Mouse (Mus musculus) retina, postnatal 1 day (tissue): ENCODE measurements around the gene Syk.

Experiments
- DNase-seq: peaks from one replicate; pipeline ENCODE4 v3.0.0-alpha.2; 2012

The Syk gene

DNA sequence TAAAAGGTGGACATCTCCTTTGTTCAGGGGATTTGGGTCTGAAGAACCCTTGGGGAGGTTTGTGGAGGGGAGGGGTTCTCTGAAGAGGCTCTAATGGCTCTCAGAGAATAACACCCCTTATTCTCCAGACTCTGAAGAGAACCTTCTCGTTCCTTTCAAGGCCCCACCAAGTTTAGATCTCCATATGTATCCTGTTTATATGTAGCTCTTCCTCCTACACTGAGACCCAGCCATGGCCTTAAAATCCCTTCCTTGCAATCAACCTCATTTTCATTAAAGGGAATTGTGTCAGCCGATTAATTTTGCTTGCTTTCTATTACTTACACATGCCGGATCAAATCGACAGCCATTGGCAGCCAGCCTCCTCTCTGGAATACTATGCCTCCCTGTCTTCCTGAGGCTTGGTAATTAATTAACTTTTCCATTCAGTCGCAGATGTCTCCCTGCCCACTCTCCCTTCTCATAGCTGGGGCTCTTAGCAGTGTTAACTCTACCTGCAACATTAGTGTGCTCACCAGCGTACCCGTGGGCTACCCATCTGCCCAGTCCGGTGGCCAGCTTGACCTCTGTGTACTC lies 13.7 kb upstream of the Syk start:
- DNase-seq = peak; percentile 17

DNA sequence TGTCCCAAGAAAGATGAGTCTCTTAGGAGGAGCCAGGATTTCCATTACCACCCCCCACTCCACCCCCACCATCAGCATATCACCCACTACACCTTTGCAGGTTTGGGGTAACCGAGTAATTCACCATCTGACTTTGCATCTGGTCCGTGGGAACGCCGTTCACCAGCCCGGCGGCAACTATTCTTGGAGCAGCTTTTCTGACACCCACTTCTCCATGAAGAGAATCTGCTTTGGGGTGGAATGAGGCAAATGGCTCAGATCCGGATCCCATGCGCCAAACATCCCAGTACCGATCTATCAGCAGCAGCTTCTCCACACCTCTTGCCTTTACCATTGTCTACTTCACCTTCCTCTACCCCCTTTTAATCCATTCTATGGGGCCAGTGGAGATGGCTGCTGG lies 12.7 kb upstream of the Syk start:
- no peak for DNase-seq

DNA sequence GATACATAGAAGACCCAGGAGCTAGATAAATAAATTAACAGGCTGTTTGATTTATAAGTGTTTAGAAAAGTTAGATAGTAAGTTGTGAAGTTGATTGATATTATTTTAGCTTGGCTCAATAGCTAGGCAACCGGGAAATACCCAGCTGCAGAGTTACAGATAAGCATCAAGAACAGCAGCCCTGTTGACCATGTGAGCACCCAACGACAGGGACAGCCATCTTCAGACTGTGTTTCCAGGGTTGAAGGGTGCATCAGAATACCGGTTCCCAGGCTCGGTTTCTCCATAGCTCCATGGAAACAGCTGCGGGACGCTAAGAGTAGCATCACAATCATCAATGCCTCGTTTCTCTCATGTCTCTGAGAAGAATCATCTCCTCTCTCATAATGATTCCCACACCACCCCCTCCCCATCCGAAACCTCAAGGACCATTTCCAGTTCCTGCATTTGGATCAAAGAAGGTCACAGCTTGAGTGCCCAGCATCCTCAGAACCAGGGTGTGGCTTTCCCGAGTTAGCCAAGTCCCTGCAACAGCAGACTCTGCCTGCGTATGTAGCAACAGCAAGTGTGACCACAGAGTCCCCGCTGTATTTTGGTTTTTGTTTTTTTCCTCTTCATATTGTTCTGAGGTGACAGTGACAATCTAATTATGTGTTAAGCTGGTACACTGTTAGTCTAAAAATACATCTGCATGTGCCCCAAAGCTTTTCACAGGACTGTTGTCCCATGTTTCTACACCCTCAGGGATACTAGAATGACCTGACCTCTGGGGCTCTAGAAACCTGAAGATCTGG lies 11.2 kb upstream of the Syk start:
- DNase-seq = no peak

DNA sequence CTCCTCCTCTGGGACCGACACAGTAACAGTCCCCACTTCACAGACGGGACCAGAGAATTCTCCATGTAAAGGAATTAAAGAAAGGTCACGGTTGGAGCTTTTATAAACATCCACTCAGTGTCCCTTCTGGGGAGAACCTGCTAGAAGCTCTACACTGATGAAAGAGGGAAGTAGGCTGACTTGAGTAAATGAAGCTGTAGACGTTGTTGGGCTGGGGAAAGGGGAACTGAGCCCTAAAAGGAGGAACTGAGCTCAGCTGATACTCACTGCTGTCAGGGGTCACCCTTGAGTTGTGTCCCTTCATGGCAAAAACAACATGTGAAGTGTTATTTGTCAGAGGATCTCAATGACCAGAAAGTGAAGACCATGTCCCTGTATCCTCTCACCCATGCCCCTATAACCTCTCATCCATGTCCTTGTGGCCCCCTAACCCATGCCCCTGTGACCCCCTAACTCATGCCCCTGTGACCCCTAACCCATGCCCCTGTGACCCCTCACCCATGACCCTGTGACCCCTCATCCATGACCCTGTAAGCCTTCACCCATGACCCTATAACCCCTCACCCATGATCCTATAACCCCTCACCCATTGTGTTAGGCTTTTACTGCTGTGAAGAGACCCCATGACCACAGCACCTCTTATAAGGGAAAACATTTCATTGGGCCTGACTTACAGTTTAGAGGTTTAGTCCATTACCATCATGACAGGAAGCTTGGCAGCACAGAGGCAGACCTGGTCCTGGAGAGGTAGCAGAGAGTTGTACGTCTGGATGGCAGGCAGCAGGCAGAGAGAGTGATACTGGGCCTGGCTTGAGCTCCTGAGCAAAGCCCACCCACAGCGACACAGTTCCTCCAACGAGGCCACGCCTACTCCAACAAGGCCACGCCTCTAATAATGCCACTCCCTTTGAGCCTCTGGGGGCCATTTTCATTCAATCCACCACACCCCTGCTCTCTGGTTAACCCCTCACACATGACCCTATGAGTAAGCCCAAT lies 10.2 kb upstream of the Syk start:
- no peak for DNase-seq

DNA sequence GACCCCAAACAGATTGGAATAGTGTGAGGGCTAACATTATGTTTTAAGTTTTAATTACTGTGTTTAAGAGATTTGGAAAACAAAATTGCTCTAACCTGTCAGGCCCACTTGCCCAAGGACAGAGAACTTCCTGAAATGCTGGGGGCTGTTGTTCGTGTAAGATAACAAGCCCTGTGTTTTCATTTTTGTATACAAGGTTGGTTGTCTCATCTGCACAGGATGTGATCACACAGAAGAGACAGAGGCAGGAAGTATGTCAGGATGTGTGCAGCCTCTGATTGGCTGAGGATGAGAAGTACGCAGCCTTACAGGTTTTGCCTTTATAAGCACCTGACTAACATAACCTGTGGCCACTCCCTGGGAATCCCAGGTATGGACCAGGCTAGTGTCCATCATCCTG lies 8.7 kb upstream of the Syk start:
- DNase-seq = no peak

DNA sequence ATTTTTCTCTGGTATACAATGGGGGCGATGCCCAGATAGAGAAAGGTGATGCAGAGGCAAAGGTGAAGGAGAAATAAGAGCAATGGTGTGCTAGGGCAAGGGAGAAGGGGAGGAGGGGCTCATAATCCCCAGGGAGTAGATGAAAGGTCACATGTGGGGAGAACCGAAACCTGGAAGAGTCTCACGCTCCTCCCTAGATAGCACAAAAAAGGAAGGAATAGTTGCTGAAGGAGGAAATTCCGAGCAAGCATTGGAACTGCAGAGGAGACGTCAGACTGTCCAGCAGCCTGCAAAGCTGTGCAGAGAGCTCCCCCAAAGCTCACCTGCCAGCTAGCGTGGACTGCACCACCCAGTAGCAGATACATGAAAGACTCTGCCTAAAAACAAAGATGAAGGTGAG lies 7.5 kb upstream of the Syk start:
- DNase-seq = no peak

DNA sequence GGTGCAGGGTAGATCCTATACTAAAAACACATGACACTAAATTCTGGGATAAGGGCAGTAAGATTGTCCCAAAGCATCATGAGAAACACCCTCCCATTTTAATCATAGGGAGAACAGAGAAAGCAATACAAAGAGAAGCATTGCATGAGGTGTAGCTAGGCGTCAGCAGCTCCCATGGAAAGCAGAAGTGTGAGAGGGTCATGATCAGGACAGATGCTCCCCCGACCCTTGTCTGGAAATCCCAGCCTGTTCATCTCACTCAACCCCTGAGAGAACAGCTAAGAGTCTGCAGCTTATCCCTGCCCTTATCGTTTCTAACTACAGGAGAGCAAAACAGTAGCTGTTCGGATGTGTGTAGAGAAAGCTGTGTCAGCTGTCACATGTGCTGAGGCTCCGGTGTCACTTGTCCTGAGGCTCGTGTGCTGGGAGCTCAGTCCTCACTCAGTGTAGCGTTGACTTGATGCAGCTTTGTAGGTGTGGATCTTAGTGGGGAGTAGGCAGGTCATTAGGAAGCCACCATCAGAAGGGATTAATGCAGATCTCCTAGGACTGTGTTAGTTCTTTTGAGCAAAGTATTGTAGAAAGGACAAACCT lies 6.9 kb upstream of the Syk start:
- peak; percentile 13 for DNase-seq

DNA sequence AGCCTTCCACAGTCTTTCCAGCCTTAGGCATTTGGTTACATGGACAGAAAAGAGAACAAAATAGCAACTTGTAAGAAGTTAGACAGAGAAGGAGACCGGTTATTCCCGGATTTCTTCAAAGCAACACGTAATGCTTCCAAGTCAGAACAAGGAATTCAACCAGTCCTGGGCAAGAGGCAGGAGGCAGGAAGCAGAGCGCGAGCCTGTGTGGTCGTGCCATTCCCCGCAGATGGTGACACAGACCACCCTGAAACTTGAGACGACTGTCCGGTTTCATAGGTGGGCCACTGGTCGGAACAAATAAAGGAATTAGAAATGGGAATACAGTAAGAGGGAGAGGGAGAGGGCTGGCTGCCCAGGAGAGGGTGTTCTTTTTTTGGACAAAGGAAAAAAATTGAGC lies 6.1 kb upstream of the Syk start:
- DNase-seq = peak; percentile 43

DNA sequence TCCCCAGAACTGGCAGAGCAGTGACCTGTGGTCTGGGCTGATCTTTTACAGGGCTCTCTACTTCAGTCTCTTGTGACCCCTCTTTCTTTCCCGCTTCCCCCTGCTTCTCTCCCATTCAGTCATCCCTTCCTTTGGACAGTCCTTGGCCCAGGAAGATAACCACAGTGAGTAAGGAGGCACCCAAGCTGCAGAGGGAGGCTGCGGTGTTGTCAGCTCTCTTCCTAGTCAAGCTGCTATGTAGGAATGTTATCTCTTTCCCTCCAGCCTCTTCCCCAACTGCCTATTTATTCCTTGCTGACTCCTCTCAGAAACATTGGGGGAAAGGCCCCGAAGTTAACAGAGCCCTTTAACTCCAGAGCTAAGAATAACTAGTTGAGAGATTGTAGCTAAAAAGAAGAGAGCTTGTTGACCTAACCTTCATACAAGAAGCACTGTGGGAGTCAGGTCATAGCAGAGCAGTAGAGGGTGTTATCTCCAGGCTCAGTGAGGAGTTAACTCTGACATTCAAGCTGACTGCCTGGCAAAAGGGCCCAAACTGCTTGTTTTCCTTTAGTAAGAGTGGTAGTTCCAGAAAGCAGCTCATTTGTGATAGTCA lies 5.5 kb upstream of the Syk start:
- no peak for DNase-seq

DNA sequence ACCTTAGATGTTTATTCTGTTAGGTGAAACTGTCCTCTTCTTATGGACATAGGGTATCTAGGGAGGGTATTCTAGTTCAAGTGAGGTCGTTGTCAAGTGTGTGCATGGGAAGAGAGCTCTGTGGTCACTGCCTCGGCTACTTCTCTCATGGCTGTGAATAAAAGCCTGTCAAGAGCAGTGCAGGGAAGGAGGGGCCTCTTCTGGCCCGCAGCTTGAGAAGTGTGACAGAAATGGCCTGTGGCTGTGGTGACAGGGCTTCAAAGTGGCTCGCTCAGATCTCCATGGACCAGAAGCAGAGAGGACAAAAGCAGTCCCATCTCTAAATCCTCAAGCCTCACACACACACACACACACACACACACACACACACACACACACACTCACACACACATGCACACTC lies 5.0 kb upstream of the Syk start:
- peak; percentile 36 for DNase-seq

DNA sequence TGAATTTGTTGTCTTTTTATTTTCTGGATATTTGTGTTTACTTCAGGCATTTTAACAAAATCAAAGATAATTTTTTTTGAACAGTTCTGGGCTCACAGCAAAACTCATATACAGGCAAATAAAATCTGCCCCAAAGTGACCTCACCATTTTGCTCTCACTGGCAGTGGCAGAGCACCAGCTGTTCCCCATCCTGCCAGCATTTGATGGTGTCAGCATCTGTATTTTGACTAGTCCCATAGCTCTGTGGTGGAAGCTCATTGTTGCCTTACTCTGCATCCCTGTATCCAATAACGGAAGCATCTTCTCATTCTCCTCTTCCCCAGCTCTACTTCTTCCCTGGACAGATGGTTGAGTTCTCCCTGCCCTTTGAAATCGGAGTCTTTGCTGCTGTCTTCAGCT lies 4.2 kb upstream of the Syk start:
- DNase-seq = no peak

DNA sequence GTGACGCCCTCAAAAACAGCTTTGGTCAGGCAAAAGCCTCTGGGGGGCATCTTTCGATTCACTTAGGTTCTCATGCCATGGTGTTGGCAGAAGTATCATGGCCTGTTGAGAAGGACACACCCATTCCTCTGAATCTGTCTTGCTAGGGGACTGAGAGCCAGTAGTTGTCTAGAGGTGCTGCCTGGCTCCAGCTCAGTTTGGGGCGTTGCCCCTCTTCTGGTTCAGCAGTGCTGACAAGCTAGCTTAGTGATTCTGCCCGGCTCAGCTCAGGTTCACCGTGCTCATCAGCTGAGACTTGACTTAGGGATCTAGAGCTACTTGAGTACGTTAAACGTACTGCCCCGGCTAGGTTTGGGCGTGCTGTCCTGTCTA lies 481 bp upstream of the Syk start:
- DNase-seq = peak; percentile 27

DNA sequence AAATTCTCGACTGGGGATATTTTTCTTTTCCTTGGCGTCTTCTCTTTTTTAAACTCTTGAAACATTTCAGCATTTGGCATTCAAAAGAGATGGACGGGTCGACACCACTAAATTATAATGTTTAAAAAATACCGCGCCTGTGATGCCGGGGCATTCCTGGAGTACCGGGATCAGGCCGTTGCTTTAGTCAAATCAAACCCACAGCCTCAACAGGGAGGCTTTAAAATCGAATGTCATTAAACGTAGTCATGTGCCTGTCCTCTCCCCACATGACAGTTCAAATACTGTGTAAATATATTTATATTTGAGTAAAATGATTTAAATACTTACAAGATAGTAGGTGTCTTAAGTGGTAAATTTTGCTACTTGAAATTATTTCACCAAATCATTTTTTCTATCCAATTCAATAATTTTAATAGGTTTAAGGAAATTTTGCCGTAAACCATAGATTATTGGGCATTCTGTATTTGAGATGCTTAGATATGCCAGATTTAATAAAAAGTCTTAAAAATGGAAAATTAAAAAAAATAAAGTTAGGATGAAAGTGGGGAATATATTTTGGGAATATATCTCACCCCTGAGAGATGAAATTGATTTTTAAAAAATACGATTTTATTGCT lies 1.1 kb downstream of the Syk start:
- DNase-seq = no peak

DNA sequence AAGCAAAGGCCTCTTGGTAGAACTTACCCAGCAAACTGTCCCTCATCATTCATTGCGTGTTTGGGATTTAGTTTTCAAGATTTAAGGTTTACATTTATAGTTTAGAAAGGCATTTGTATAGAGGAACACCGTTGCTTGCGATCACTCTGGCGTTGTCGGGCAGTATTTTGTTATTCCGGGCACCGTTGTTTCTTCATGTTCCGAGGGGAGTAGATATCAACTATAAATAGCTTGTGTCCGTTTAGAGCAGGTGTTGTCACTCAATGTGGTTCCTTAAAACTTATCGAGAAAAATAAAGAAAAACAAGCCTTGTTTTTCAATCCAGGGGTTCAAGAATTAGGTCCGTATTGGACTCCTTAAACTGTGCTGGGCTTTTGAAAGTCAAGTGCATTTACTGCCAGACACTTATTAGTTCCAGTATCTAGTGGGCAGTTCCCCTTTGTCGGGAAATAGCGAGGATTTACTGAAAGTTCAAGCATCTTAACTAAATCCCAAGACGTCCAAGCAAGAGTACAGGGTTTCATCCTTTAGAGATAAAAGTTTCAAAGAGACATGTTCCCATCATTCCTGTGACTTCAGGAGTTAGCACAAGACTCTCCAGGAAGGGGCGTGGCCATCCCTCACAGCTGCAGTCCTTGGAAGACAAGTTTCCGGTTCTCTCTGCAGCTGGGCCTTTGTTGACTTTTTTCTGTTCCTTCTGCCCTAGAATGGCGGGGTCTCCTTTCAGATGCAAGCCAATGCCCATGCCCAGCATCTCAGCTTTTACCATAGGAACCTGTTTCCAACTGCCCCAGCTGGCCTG lies 1.9 kb downstream of the Syk start:
- no peak for DNase-seq

DNA sequence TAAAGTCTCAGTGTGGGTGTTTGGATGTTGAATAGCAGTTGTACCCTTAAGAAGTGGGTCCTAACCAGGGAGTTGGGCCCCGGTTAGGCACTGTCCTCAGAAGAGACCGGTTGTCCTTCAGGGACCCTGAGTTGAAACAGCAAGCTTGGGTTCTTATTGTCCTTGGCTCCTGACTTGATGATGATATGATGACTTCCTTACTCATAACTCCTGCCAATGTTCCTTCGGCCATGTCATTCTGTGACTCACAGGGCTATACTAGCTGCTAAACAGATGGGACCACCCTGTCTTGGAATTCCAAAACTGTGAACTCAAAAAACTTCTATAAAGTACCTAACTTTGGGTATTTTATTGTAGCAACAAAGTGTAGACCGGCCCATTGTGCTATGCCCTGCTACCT lies 4.8 kb downstream of the Syk start:
- DNase-seq = no peak

DNA sequence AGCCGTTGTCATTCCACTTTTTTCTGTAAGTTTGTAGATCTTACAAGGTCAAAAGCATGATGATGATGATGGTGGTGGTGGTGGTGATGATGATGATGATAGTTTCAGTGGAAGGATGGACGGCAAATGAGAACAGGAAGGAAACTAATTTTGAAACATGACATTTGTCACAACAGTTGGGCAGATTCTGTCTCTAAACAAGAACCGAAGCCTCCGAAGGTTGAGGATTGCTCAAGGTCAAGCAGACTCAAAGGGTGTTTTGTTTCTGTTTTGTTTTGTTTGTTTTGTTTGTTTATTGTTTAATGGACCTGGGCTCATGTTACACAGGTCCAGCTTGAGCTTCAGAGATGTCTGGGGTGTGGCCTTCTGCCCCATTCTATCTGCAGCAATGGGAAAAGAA lies 6.1 kb downstream of the Syk start:
- no peak for DNase-seq

DNA sequence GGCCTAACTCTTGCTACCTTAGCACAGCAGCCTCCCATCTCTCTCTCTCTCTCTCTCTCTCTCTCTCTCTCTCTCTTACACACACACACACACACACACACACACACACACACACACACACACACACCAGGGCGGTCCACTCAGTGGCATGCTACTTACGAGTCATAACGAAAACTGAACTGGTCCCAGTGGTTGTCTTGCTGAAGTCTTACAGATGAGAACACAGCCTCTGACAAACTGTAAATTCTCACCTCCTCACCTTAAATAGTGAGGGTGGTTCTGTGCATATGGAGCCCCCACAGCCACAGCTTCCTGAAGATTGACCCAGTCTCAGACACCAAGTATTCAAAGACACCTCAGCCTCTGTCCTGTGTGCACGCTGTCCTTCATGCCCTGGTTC lies 8.9 kb downstream of the Syk start:
- no peak for DNase-seq

DNA sequence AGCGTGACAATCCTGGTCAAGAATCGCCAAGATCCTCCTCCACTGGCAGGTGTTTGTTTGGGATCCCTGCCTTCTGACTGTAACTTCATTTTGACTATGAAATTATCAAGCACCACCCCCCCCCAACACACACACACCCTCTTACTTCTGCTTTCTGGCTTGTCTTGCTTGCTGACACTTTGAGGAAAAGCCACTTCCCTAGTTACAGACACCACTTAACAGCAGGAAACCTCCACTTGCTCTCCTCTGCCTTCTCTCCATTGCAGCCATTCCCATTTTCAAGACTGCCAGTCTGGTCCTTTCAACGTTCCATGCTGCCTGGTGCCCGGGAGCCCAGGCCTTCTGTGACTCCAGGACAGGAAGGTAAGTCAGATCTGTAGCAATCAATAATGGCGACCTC lies 13.7 kb downstream of the Syk start:
- DNase-seq = no peak

DNA sequence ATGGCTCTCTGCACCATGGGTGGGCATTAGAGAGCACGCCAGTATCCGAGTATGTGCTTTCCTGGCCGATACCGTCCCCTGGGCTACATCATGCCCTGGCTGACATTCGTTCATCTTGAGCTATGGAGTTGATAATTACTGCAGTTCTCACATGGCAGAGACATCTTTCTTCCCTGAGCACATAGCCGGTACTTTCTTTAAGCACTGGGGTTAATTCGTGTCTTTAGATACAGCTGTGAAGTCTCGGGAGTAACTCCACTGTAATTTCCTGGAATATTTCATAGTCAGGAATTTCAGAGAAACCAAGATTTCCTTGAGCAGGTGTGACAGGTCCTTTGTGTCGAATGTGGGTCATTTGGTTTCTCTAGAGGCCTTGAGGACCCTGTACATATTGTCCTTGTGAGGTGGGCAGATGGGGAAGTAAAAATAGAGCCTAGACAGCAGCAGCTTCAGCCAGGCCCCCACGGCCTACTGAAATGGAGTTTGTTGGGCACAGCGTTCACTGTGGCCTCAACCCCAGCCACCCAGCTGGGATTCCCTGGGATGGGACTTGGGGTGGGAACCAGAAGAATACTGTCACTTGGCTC lies 14.2 kb downstream of the Syk start:
- DNase-seq = no peak

DNA sequence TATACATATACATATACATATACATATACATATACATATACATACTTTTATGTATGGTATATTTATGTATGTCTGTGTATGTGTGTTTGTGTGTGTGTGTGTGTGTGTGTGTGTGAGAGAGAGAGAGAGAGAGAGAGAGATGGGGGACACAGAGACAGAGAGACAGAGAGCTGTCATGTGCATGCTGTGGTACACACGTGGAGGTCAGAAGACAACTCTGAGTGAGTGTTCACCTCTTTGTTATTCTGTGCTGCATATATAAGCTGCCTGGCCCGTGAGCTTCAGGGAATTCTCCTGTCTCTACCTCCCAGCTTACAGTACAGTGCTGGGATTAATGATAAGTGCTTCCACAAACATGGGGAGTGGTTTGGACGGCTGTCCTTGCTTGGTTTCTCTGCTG lies 15.3 kb downstream of the Syk start:
- DNase-seq = no peak

DNA sequence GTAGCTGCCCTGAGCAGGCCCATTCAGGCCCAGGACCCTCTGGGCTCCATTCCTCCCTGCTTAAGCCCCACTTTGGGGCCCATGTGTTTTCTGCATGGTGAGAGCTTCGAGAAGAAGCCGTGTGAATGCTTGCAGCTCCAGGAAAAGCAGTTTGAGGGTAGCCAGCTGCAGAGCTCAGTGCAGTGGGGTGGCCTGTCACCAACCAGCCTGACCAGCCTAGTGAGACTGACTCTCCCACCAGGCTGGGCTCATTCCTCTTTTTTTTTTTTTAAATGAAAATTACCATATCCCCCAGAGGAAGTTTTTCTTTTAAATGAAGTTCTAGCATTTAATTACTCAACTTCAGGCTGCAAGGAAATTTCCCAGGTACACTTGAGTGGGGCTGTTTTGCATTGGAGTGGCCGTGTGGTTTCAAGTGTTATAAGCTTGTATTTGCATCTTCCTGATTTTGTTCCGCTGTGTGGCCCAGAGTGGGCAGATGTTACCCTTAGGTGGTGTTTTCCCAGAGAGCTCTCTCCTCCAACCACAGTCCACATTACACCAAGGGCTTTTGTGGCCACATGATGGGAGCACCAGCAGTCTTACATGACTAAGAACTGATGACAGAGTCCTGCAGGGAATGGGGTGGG lies 17.2 kb downstream of the Syk start:
- no peak for DNase-seq
